8 mouse cellular contexts compared by ENCODE assay signal in genomic region chr7:27354144-27354543, GRCm38 (mm10). TPM values are rescaled to one million over a fixed set of nuclear protein-coding genes. Genes with fewer than 3 reads are reported as not detected.
DNase-seq lines count a peak whose midpoint lies in the region; ATAC-seq and TF ChIP-seq lines count a peak whose summit lies in the region.

No protein-coding gene starts in this region.

- peak overlapping the region; percentile 71 for H3K4me2 ChIP-seq in hindbrain, embryonic 14.5 days (replicated peaks)
- peak overlapping the region; percentile 90 for H3K4me2 ChIP-seq in liver, embryonic 15.5 days

- peaks cover 39% of the 10 kb centered on the region for H3K4me1 ChIP-seq in erythroblast, embryonic 14.5 days (ENCODE audit: control insufficient read depth)
- peaks cover 31% of the 10 kb centered on the region for H3K4me1 ChIP-seq in embryonic facial prominence, embryonic 10.5 days
- H3K4me1 ChIP-seq in hindbrain, embryonic 14.5 days (replicated peaks; ENCODE audit: control insufficient read depth, insufficient read depth, low read length): peaks cover 14% of the 10 kb centered on the region; the same call in 1 of the 2 replicates
- H3K4me1 ChIP-seq in liver, embryonic 15.5 days (replicated peaks): peaks cover 44% of the 10 kb centered on the region

- no peak for ATAC-seq in erythroblast, adult 5-6 weeks (replicated peaks; ENCODE audit: low FRiP score, poor library complexity, severe bottlenecking)
- ATAC-seq in hindbrain, embryonic 14.5 days (ENCODE audit: low FRiP score): no peak
- no peak for ATAC-seq in liver, embryonic 15.5 days (ENCODE audit: insufficient read depth)

- H3K36me3 ChIP-seq in erythroblast, embryonic 14.5 days (ENCODE audit: control insufficient read depth): peaks cover 34% of the 10 kb centered on the region
- peaks cover 44% of the 10 kb centered on the region for H3K36me3 ChIP-seq in embryonic facial prominence, embryonic 10.5 days (replicated peaks)
- peaks cover 31% of the 10 kb centered on the region for H3K36me3 ChIP-seq in hindbrain, embryonic 14.5 days (replicated peaks; ENCODE audit: control insufficient read depth, insufficient read depth)
- H3K36me3 ChIP-seq in liver, embryonic 15.5 days (replicated peaks): peaks cover 18% of the 10 kb centered on the region

- DNase-seq in embryonic facial prominence, embryonic 10.5 days (ENCODE audit: low spot score): no peak
- peak; percentile 58 for DNase-seq in hindbrain, embryonic 14.5 days (ENCODE audit: low spot score)
- DNase-seq in frontal cortex, postnatal 36 days (ENCODE audit: low spot score in 2 of 2): no peak
- DNase-seq in spleen, adult 18-20 months: no peak
- no peak for DNase-seq in layer of hippocampus, adult 2 months (ENCODE audit: low spot score in 2 of 2)

- no peak for TF ChIP-seq CTCF in layer of hippocampus, adult 2 months (conservative IDR thresholded peaks at IDR 0.05)

- 0 out of 2 replicates have a peak overlapping the region, but pooled peaks have one; percentile 72 for H3K9ac ChIP-seq in hindbrain, embryonic 14.5 days
- 0 out of 2 replicates have a peak overlapping the region, but pooled peaks have one; percentile 7 for H3K9ac ChIP-seq in liver, embryonic 15.5 days

- H3K9me3 ChIP-seq in erythroblast, embryonic 14.5 days (ENCODE audit: control insufficient read depth, low read length): peaks cover 2% of the 10 kb centered on the region; the same call in 1 of the 2 replicates
- H3K9me3 ChIP-seq in embryonic facial prominence, embryonic 10.5 days: 0 out of 2 replicates have a peak, but pooled peaks cover 1% of the 10 kb centered on the region
- H3K9me3 ChIP-seq in hindbrain, embryonic 14.5 days (ENCODE audit: control insufficient read depth, low read length): no peaks in the 10 kb centered on the region
- no peaks in the 10 kb centered on the region for H3K9me3 ChIP-seq in liver, embryonic 15.5 days (replicated peaks)

- H3K4me3 ChIP-seq in erythroblast, embryonic 14.5 days (replicated peaks): peak overlapping the region; percentile 72
- peak overlapping the region; percentile 81 for H3K4me3 ChIP-seq in embryonic facial prominence, embryonic 10.5 days
- peak overlapping the region; percentile 68 for H3K4me3 ChIP-seq in hindbrain, embryonic 14.5 days (replicated peaks; ENCODE audit: low read length)
- peak overlapping the region; percentile 83 for H3K4me3 ChIP-seq in liver, embryonic 15.5 days (replicated peaks)
- no peak overlapping the region for H3K4me3 ChIP-seq in layer of hippocampus, adult 2 months

- WGBS in embryonic facial prominence, embryonic 10.5 days: 20% methylated on average over 6 of the region's 6 CpGs
- WGBS in hindbrain, embryonic 14.5 days: 25% methylated on average over 6 of the region's 6 CpGs
- 29% methylated on average over 6 of the region's 6 CpGs for WGBS in liver, embryonic 15.5 days (ENCODE audit: insufficient replicate concordance)

- no peak overlapping the region for H3K27ac ChIP-seq in embryonic facial prominence, embryonic 10.5 days (replicated peaks)
- H3K27ac ChIP-seq in hindbrain, embryonic 14.5 days: no peak overlapping the region
- H3K27ac ChIP-seq in liver, embryonic 15.5 days (replicated peaks): peak overlapping the region; percentile 80
- H3K27ac ChIP-seq in layer of hippocampus, adult 2 months: no peak overlapping the region

- peaks cover 17% of the 10 kb centered on the region for H3K27me3 ChIP-seq in erythroblast, embryonic 14.5 days (ENCODE audit: control insufficient read depth)
- peaks cover 24% of the 10 kb centered on the region for H3K27me3 ChIP-seq in embryonic facial prominence, embryonic 10.5 days (replicated peaks; ENCODE audit: low read depth, poor library complexity, severe bottlenecking)
- peaks cover 27% of the 10 kb centered on the region for H3K27me3 ChIP-seq in hindbrain, embryonic 14.5 days (ENCODE audit: control insufficient read depth, insufficient read depth, low read length)
- H3K27me3 ChIP-seq in liver, embryonic 15.5 days: peaks cover 17% of the 10 kb centered on the region

RNA-seq across cellular contexts. Expression of gene Shkbp1, which starts 1.7 kb away (rescaled TPM):
- polyA plus RNA-seq in erythroblast, embryonic 14.5 days (2012): 13.0 and 15.9 TPM in 2 replicates
- total RNA-seq in erythroblast, adult 5-6 weeks (2015; ENCODE audit: low replicate concordance): 9.0 and 13.3 TPM in 2 replicates
- total RNA-seq in erythroblast, adult 5-6 weeks (2017; ENCODE audit: low replicate concordance): 3.4 and 10.0 TPM in 2 replicates
- 73.2 and 80.3 TPM in 2 replicates for polyA plus RNA-seq in embryonic facial prominence, embryonic 10.5 days (2016; fragmentation: Nextera tagmentation; extraction: Ambion mirVana)
- polyA plus RNA-seq in hindbrain, embryonic 14.5 days (2014; fragmentation: Nextera tagmentation; extraction: Ambion mirVana): 30.6 and 34.6 TPM in 2 replicates
- 16.4 and 18.6 TPM in 2 replicates for polyA plus RNA-seq in liver, embryonic 15.5 days (2015; fragmentation: Nextera tagmentation; extraction: Ambion mirVana)
- 10 to 100 TPM; 29.4 to 42.9 TPM for total RNA-seq in layer of hippocampus, adult 2 months (2021)

RNA-seq across cellular contexts. Expression of gene Gm20479, which starts 3.1 kb away (rescaled TPM):
- polyA plus RNA-seq in erythroblast, embryonic 14.5 days (2012): not detected in 2 replicates
- not detected in 2 replicates for total RNA-seq in erythroblast, adult 5-6 weeks (2015; ENCODE audit: low replicate concordance)
- not detected in 2 replicates for total RNA-seq in erythroblast, adult 5-6 weeks (2017; ENCODE audit: low replicate concordance)
- not detected in 2 replicates for polyA plus RNA-seq in embryonic facial prominence, embryonic 10.5 days (2016; fragmentation: Nextera tagmentation; extraction: Ambion mirVana)
- not detected in 2 replicates for polyA plus RNA-seq in hindbrain, embryonic 14.5 days (2014; fragmentation: Nextera tagmentation; extraction: Ambion mirVana)
- 0.28 TPM in 1 of 2 replicates, not detected in the other for polyA plus RNA-seq in liver, embryonic 15.5 days (2015; fragmentation: Nextera tagmentation; extraction: Ambion mirVana)
- not detected for total RNA-seq in layer of hippocampus, adult 2 months (2021)

RNA-seq across cellular contexts. Expression of gene Ltbp4, which starts 16.7 kb away (rescaled TPM):
- 0.01 and 0.03 TPM in 2 replicates for polyA plus RNA-seq in erythroblast, embryonic 14.5 days (2012)
- not detected in 2 replicates for total RNA-seq in erythroblast, adult 5-6 weeks (2015; ENCODE audit: low replicate concordance)
- 1.2 TPM in 1 of 2 replicates, not detected in the other for total RNA-seq in erythroblast, adult 5-6 weeks (2017; ENCODE audit: low replicate concordance)
- polyA plus RNA-seq in embryonic facial prominence, embryonic 10.5 days (2016; fragmentation: Nextera tagmentation; extraction: Ambion mirVana): 7.1 and 8.8 TPM in 2 replicates
- polyA plus RNA-seq in hindbrain, embryonic 14.5 days (2014; fragmentation: Nextera tagmentation; extraction: Ambion mirVana): 10.4 TPM in 2 replicates
- polyA plus RNA-seq in liver, embryonic 15.5 days (2015; fragmentation: Nextera tagmentation; extraction: Ambion mirVana): 4.6 and 7.8 TPM in 2 replicates
- total RNA-seq in layer of hippocampus, adult 2 months (2021): 10 to 100 TPM; 54.5 to 54.8 TPM
